Mouse (Mus musculus): ENCODE data around the gene Grik4. TPM values are rescaled to one million over a fixed set of nuclear protein-coding genes. Genes with fewer than 3 reads are reported as not detected.

Gene Grik4
- total RNA-seq, 2 experiments from 2014 or later = 0.11 TPM; not detected in 1

DNA sequence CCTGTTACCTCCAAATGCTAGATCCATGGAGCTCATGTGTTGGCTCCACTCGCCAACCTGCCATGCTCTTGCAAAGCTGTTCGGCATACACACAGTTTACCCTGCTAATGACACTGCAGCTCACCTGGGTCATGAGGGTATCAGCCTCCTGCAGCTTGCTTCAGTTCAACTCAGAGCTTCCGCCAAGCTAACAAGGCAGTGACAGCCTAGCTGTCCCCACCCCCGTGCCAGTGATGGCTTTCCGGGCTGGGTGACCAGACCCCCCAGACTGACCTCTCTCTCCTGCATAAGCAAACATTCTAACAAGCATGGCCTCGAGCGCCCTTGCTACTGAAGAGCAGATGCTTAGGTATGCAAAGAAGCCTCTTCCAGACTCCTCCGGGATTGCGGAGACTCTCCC, 167.5 kb downstream of the Grik4 start:
- DNase-seq = no peak
- intact Hi-C loops (cut with DNase I) = no loop called here

DNA sequence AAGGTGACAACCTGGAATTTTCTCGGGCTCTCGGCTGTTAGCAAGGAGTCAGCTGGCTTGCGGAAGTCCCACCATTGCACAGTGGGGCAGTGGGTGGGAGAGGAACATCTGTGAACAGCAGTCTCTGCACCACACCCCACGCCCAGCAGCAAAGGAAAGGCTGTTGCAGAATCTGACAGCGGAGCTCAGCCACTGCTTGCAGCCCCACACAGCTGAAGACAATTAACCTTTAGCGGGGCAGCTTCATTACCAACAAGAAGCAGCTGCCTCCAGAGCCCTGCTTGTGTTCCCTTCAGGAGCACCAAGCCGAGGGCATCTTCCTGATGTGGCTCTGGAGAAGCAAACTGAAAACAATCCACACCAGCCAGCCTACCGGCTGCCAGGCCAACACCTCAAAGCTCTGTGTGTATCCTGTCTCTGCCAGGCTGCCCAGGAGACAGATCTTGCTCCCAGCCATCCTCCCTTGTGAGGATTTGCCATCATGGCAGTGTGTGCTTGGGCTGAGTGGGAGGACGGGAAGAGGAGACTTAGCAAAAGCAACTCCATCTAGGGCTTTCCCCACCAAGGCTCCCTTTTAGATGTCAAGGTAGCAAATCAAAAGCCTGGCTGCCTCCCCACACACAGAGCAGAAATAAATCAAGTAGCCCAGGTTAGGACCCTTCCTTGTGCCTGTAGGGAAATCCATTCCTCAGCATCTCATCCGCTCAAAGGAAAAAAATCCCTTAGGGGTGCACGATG, 179.3 kb downstream of the Grik4 start:
- DNase-seq = no peak
- intact Hi-C loops (cut with DNase I) = no loop called here

DNA sequence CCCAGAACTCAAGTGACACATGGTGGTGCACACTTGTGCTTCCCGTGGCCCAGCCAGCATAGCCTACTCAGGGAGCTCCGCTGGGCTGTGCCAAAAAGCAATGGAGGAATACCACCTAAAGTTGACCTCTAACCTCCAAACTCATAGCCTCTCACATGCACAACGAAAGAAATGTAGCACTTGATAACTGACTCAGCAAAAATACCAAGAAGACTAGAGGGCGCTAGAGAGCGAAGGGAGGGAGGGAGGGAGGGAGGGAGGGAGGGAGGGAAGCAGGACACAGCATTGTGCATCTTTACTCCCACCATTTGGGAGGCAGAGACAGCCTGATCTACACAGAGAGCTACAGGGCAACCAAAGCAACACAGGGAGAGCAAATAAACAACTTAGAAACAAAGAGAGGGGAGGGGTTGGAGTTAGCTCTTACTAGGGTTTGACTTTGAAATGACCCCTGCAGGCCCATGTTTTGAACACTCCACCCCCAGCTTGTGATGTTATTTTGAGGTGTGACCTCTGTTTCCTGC, 185.5 kb downstream of the Grik4 start:
- no peak for DNase-seq
- intact Hi-C loops (cut with DNase I) = no loop called here

DNA sequence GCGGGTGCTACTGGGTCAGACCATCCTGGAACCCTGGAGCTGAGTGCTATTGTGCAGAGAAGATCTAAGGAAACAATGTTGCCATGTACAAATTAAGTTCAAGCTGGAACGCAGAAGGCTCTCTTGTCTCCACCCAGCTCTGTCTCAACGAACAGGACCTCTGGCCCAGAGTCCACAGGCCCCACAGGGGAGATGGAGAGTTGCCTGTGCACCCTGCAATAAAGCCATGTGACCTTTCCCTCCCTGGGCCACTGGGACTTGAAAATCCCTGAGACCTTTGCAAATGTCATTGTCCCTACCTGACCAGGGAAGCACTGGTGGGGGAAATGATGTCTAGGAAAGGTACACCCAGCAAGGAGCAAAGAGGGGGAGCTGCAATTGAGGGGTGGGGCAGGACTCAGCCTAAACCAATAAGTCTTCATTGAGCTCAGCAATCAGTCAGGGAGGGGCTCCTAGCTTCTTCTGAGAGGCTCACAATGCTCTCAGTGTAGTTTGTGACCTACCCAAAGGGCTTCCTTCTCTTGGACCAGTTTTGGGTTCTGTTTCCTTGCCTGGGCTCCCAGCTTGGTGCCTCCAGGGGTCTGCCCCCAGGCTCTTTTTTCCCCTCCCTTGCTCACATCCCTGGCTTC, 187.2 kb downstream of the Grik4 start:
- intact Hi-C loops (cut with DNase I) = no loop called here
- DNase-seq = no peak

DNA sequence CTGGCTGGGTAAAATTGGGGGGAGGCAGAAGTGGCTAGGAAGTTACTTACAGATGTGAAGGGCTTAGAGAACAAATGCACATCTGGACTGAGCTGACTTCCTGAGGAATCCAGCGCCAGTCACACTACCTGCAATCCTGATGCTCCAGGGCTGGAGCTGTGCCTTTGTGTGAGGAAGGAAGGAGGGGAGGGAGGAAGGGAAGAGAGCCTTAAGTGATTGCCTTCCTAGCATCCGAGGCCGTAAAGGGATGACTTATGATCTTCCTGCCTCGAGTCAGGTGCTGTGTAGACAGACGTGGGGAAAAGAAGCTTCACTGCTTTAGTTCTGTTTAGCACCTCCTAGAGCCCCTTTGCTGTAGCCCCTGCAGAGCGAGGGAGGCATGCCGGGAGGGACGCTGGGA, 189.6 kb downstream of the Grik4 start:
- intact Hi-C loops (cut with DNase I) = no loop called here
- no peak for DNase-seq

DNA sequence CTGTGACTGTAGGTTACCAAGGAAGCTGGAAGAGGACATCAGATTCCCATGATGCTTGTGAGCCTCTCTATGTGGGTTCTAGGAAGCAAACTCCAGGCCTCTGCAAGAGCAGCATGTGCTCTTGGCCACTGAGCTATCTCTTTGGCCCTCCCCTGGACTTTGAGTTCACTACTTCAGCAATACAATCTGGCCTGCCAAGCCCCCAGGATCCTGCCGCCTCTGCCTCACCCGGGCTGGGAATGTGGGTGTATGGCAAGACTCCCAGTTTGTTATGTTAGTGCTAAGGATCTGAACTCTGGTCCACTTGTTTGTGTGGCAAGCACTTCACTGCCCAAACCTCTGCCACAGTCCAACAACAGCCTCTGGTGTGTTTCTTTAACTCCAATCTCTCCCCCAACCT, 193.1 kb downstream of the Grik4 start:
- intact Hi-C loops (cut with DNase I) = no loop called here
- DNase-seq = no peak

DNA sequence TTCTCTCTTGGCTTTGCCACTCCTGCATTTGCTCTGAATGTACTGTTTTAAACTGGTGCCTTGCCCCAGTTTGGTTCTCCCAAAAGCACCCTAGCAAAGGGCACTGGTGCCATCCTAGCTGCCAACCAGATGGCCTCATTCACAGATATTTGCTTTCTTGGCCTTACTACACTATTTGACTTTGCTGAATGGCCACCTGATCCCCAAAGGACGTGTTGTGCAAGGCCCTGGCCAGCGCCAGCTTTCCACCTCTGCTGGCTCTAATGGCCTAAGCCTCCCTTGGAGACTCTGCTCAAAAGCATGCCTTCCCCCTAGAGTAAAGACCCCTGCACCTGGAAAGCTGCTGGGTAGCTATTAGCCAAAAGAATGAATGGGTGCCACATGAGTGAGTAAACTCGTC, 194.1 kb downstream of the Grik4 start:
- peak in 1 of 2 experiments; percentile 13 for DNase-seq
- intact Hi-C loops (cut with DNase I) = no loop called here

DNA sequence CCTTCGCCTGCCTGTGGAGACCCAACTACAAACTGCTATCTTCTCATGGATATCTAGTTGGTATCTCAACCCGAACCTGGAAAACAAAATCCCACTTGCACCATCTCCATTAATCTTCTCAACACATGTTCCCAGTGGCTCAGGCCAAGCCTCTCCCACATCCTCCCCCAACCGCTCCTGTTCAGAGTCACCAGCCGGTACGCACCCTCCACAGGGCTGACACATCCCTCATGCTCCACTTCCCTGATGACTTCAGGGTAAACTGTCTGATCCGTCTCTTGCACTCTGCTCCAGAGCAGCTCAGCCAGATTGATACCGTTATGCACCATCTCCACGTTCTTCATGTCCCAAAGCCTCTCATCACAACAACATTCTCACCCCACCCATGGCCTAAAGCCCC, 198.3 kb downstream of the Grik4 start:
- intact Hi-C loops (cut with DNase I) = no loop called here
- no peak for DNase-seq

DNA sequence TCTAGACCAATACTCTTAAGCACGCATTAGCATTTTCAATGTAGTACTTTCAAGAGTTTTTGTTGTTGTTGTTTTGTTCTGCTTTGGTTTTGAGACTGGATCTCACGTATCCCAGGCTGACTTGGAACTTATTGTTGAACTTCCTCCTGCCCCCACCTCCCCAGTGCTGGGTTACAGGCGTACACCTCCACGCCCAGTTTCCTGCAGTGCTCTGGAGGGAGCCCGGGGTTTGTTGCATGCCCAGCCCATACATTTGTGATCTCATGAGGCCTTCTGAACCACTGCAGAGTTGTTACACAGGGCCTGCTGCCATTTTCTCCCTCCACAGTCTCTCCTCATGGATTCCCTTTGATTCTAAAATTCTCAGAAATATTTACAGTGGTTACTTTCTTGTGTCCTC, 201.9 kb downstream of the Grik4 start:
- intact Hi-C loops (cut with DNase I) = no loop called here
- no peak for DNase-seq

DNA sequence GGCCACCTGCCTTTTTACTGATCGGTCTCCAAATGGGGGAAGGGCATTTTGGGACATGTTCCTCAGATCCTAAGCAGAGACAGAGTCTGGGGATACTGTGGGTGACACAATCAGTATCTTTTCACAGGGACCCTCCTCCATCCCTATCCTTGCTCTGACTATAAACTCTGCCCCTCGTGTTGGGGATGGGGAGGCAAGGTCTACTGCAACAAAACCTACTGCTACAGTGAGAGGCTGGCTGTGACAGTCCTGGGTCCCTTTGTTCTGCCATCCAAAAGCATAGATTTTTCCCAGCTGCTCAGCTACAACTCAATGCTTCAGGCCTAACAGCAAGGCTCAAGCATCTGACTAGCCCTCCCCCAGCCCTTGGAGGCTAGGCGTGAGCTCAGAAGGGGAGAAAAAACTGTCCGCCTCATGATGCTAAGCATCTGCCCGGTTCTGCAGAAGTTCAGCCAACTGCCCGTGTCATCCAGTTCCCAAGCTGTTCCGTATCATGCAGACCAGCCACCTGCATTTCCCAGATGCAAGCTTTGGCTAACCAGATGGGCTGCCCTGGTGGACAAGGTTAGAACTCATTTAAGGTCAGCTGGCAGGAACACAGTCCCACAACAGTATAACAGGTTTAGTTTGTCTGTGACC, 207.5 kb downstream of the Grik4 start:
- DNase-seq = no peak
- intact Hi-C loops (cut with DNase I) = no loop called here

DNA sequence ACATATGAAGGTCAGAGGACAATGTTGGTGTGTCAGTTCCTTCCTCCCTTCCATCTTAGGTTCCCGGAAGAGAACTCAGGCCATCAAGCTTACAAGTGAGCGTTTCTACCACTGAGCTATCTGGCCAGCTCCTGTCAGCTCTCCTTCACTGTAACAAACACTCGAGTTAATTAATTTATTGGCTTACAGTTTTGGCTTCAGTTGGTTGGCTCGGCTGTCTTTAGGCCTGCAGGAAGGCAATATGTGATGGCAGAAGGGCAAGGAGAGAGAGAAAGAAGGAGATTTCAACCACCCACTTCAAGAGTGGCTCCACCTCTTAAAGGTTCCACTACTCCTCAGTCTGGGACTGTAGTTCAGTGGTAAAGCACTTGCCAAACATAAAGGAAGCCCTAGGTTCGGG, 209.2 kb downstream of the Grik4 start:
- no peak for DNase-seq
- intact Hi-C loops (cut with DNase I) = no loop called here

DNA sequence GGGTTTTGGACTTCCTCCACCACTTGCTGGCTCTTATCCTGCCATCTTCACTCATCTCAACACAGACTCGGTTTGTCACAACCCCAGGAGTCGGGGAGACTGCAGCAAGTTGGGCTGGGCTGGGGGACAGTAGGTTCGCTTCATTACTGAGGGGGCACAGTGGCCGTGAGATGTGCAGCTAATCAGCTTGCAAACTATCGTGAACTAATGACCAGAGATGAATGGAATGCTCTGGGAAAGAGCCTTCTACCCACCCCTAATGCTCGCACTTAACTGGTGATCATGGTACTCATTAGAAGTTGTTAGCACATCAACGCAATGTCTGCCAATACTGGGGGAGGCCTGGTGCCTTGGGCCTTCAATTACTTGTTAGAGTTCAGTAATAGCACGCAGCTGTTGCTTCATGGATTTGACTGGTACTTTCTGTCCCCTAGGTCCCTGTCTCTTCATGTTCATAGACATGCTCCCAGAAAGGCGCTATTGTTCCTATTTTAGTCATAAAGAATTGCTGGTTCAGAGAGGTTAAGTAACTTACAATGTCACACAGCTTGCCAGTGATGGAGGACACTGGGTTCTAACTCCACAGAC, 211.5 kb downstream of the Grik4 start:
- intact Hi-C loops (cut with DNase I) = no loop called here
- no peak for DNase-seq

DNA sequence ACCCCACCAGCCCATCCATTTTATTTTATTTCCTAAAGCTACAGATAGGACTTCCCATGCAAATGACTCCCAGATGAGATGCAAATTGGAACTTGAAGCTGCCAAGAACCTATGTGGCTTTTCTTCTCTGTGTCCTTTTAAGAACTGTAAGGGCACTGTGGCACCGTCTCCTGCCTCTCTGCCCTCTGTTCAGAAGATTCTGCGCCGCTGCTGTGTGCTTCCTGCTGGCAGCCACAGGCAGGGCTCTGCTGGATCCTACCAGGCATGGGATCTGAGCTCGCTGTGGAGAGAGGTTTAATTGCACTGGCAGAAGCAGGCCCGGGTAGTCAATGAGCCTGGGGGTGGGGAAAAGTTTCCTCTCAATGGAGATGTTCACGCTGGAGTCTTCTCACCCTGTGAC, 215.8 kb downstream of the Grik4 start:
- intact Hi-C loops (cut with DNase I) = no loop called here
- no peak for DNase-seq

DNA sequence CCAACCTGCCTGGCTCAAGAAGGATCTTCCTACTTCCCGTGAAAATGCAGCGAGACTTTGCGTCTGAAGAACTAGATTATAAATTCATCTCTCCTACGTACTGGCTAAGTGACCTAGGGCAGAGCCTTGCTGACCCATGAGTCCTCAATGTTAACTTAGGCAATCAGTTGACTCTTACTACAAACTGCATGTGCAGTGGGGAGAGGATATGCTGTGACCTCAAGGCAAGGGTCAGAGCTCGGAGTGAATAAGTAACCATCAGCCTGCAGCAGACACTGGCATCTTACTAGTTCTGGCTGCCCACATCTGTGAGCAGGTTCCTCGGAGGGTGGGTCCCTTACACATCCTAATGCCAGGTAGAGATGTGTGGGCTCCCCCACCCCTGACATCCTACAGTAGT, 216.6 kb downstream of the Grik4 start:
- DNase-seq = no peak
- intact Hi-C loops (cut with DNase I) = no loop called here

DNA sequence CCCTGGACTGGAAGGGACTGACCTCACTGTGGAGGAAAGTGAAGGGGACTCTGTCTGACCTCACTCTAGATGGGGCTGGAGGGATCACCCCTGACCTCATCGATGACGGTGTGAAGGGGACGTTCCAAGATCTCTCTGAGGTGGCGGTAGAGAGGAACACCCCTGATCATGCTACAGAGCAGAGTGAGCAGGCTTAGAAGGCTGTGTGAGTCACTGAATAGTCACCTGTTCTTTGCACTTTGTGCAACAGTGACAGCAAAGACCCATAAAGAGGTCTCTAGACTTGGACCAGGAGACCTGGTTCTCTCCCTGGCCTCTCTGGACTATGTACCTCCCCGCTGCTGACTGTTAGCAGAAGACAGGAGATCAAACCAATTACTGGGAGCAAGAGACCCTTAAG, 217.1 kb downstream of the Grik4 start:
- intact Hi-C loops (cut with DNase I) = no loop called here
- no peak for DNase-seq

DNA sequence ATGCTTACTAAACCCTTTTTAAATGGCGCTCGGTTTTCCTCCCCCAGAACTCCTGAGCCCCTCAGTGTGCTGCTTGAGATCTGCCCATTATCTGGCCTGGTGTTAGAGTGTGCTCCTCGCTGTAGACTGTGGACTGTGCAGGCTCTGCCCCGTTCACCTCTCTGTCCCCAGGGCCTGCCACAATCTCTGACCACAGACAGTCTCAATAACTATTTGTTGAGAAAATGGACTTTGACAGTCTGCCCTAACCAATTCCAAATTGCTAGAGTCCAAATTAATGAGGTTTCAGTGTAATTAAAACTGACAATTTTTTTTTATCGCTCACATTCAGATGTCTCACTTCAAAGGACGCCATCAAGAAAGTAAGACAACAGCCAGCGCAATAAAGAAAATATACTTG, 220.2 kb downstream of the Grik4 start:
- intact Hi-C loops (cut with DNase I) = no loop called here
- DNase-seq = no peak

DNA sequence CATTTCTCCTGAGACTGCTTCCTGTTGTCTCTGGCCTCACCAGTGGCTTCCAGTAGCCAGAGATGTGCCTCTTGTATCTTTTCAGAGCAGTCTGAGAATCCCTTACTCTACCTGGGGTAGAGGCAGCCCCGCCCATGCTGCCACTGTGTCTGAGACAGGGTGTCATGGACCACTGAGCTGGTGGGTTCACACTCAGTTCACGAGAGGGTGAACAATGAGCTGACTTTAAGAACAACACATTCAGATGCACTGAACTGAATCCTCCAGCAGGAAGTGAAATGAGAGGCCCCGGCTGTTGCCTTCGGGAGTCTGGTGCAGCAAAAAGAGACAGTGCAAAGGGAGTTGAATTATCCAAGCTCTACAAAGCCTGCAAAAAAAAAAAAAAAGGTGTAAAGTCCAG, 221.8 kb downstream of the Grik4 start:
- intact Hi-C loops (cut with DNase I) = no loop called here
- no peak for DNase-seq

DNA sequence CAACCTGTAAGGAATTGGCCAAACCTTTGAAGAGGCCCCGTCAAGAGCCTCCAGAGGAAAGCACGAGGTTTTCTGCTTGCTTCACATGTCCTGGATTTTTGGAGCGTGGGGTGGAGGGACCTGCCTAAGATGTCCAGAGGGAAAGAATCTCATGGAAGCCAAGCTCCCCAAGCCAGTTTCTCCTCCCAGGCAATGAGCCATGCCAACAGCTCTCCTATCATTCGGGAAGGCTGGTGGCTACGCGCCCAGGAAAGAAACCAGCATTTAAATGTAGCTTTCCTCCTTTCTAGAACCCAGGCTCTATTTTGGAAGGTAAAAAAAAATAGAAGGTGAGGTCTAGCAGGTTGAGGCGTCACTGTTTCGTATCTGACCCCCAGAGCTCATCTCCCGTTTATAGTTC, 222.6 kb downstream of the Grik4 start:
- DNase-seq = no peak
- intact Hi-C loops (cut with DNase I) = no loop called here

DNA sequence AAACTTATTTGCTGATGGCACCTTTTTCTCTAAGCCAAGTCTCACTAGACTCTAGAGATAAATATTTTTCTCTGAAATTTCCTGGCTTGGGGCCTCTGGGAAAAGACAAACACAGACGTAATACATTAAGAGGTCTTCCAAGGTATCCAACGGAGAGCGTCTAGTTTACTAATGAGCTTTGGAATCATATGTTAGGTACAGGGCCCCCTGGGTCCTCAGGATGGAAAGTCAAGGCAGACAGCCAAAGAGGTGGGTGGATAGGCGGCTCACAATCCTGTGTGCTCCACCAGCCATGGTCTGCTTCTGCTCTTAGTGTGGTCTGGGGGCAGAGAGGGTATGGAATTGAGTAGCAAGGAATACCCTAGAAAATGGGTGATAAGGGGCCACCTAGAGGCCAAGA, 223.1 kb downstream of the Grik4 start:
- no peak for DNase-seq
- intact Hi-C loops (cut with DNase I) = no loop called here

DNA sequence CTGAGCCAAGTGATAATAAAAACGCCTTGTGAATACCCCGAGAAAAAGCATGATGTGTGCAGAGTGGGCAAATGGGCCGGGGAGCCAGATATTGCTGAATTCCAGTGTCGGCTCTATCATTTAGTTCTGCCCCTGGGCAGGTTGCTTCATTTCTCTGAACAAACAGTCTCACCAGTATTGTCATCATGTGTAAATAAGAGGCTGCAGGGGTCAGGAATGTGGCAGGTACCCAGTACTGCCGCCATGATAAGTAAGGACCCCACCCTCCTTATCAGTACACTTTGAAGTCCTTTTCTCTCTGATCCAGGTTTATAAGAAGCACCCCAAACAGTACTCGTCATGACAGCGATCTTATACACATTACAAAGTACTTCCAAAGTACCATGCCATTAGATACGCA, 230.4 kb downstream of the Grik4 start:
- DNase-seq = no peak
- intact Hi-C loops (cut with DNase I) = no loop called here

DNA sequence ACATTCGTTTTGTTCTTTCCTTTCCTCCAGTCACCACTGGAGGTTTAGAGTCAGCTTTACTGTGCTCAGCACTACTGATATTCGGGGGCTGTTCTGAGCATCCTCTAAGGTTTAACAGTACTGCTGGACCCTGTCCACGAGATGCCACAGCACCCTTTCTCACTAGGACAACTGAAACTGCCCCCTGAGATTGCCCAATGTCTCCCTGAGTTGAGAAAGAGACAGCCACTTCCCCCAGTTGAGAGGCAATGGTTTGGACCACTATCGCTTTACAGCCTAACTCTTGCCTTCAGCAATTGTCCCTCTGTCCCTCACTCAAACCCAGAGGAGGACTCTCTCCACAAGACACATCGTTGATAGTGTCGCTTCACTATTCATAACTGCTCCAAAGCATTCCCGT, 238.4 kb downstream of the Grik4 start:
- intact Hi-C loops (cut with DNase I) = no loop called here
- no peak for DNase-seq
